ENCODE assay signal across 8 mouse cellular contexts in genomic region chr11:95831276-95831619, GRCm38 (mm10). TPM values are rescaled to one million over a fixed set of nuclear protein-coding genes. Genes with fewer than 3 reads are reported as not detected.
DNase-seq lines count a peak whose midpoint lies in the region; ATAC-seq and TF ChIP-seq lines count a peak whose summit lies in the region.
"Had no signal": no experiment of that assay in that cellular context is flagged by ENCODE, and none has a peak within 500 bp of the region (broad histone marks: within the 10 kb centered on the region; RNA-seq: fewer than 3 reads in every experiment).

No protein-coding gene starts in this region.

- H3K9ac ChIP-seq in forebrain, postnatal 0 days, result no peak overlapping the region
- 0 out of 2 replicates have a peak overlapping the region, but pooled peaks have one; percentile 3 for H3K9ac ChIP-seq in liver, embryonic 11.5 days (ENCODE audit: low read depth, low read length)
- H3K9ac ChIP-seq in stomach, embryonic 16.5 days (ENCODE audit: low read length), result peak overlapping the region; percentile 45; the same call in 1 of the 2 replicates

- peaks cover 48% of the 10 kb centered on the region for H3K4me1 ChIP-seq in spleen, adult 2 months (ENCODE audit: control insufficient read depth, insufficient read depth, insufficient read length)
- peaks cover 9% of the 10 kb centered on the region; the same call in 1 of the 2 replicates for H3K4me1 ChIP-seq in forebrain, postnatal 0 days (ENCODE audit: insufficient read depth)
- peaks cover 52% of the 10 kb centered on the region for H3K4me1 ChIP-seq in liver, embryonic 11.5 days (replicated peaks; ENCODE audit: control insufficient read depth, insufficient read depth, low read length)
- H3K4me1 ChIP-seq in stomach, embryonic 16.5 days (ENCODE audit: control insufficient read depth, insufficient read depth, low read length), result peaks cover 36% of the 10 kb centered on the region

- H3K36me3 ChIP-seq in spleen, adult 2 months (ENCODE audit: control insufficient read depth, insufficient read depth, low read length), result peaks cover 15% of the 10 kb centered on the region
- H3K36me3 ChIP-seq in forebrain, postnatal 0 days (ENCODE audit: insufficient read depth), result no peaks in the 10 kb centered on the region
- no peaks in the 10 kb centered on the region for H3K36me3 ChIP-seq in liver, embryonic 11.5 days (ENCODE audit: control insufficient read depth, insufficient read depth, low read length)
- no peaks in the 10 kb centered on the region for H3K36me3 ChIP-seq in stomach, embryonic 16.5 days (ENCODE audit: control insufficient read depth, insufficient read depth, low read length)

- no peak for TF ChIP-seq POLR2A in spleen, adult 2 months (IDR thresholded peaks at IDR 0.05; ENCODE audit: low read depth, low read length)

- WGBS in spleen, adult 2 months, result 17% methylated on average over 10 of the region's 10 CpGs
- WGBS in forebrain, postnatal 0 days, result 6% methylated on average over 10 of the region's 10 CpGs
- 6% methylated on average over 10 of the region's 10 CpGs for WGBS in liver, embryonic 11.5 days
- WGBS in stomach, embryonic 16.5 days, result 7% methylated on average over 10 of the region's 10 CpGs

- no peak for ATAC-seq in forebrain, postnatal 0 days
- ATAC-seq in liver, embryonic 11.5 days (replicated peaks; ENCODE audit: low FRiP score), result no peak
- ATAC-seq in stomach, embryonic 16.5 days (ENCODE audit: insufficient read depth, low FRiP score), result no peak

- DNase-seq in spleen, adult 2 months (ENCODE audit: low read depth in 1 of 2, low spot score in 2 of 2), result no peak
- no peak for DNase-seq in spleen, adult 12 weeks (ENCODE audit: low spot score)
- no peak for DNase-seq in forebrain, postnatal 0 days
- peak; percentile 58 for DNase-seq in liver, embryonic 11.5 days (ENCODE audit: low spot score)
- DNase-seq in thymus, postnatal 10 days (ENCODE audit: low spot score in 2 of 2), result no peak
- no peak for DNase-seq in adrenal gland, postnatal 14 days
- DNase-seq: right cerebral cortex, postnatal 14 days had no signal

- H3K27me3 ChIP-seq in spleen, adult 2 months (ENCODE audit: control insufficient read depth, insufficient read depth, low read length), result no peaks in the 10 kb centered on the region
- H3K27me3 ChIP-seq in forebrain, postnatal 0 days (ENCODE audit: insufficient read depth, low read length), result peaks cover 89% of the 10 kb centered on the region
- peaks cover 64% of the 10 kb centered on the region for H3K27me3 ChIP-seq in liver, embryonic 11.5 days (replicated peaks; ENCODE audit: control insufficient read depth, insufficient read depth, low read length)
- peaks cover 74% of the 10 kb centered on the region for H3K27me3 ChIP-seq in stomach, embryonic 16.5 days (ENCODE audit: control insufficient read depth, insufficient read depth, low read length)

- H3K4me2 ChIP-seq in forebrain, postnatal 0 days (ENCODE audit: low read depth), result peak overlapping the region; percentile 41
- H3K4me2 ChIP-seq in liver, embryonic 11.5 days, result peak overlapping the region; percentile 63
- H3K4me2 ChIP-seq in stomach, embryonic 16.5 days (ENCODE audit: low read depth, low read length), result peak overlapping the region; percentile 52

- no peaks in the 10 kb centered on the region for H3K9me3 ChIP-seq in forebrain, postnatal 0 days (ENCODE audit: low read length)
- H3K9me3 ChIP-seq in liver, embryonic 11.5 days (ENCODE audit: control insufficient read depth, low read length), result no peaks in the 10 kb centered on the region
- no peaks in the 10 kb centered on the region for H3K9me3 ChIP-seq in stomach, embryonic 16.5 days (replicated peaks; ENCODE audit: control insufficient read depth, low read length)

- no peak overlapping the region for H3K27ac ChIP-seq in spleen, adult 2 months (ENCODE audit: insufficient read depth, low read length)
- H3K27ac ChIP-seq in forebrain, postnatal 0 days (ENCODE audit: low read depth, low read length), result no peak overlapping the region
- no peak overlapping the region; the same call in 1 of the 2 replicates for H3K27ac ChIP-seq in liver, embryonic 11.5 days (ENCODE audit: low read depth, low read length)
- H3K27ac ChIP-seq in stomach, embryonic 16.5 days (ENCODE audit: low read length), result no peak overlapping the region

- no peak for TF ChIP-seq CTCF in spleen, adult 2 months (IDR thresholded peaks at IDR 0.05; ENCODE audit: extremely low read depth, insufficient read depth, insufficient read length, insufficient replicate concordance)
- no peak for TF ChIP-seq CTCF in forebrain, postnatal 0 days (IDR thresholded peaks at IDR 0.05; ENCODE audit: low read depth)

- peak overlapping the region; percentile 44; the same call in 1 of the 2 replicates for H3K4me3 ChIP-seq in spleen, adult 2 months (ENCODE audit: extremely low read depth, insufficient read depth, insufficient read length)
- H3K4me3 ChIP-seq in forebrain, postnatal 0 days (ENCODE audit: low read depth, low read length), result peak overlapping the region; percentile 24
- H3K4me3 ChIP-seq in liver, embryonic 11.5 days (ENCODE audit: low read depth, low read length), result peak overlapping the region; percentile 39
- H3K4me3 ChIP-seq in stomach, embryonic 16.5 days (replicated peaks; ENCODE audit: low read length), result peak overlapping the region; percentile 38

RNA-seq across cellular contexts. Expression of gene Gngt2, which starts 5.8 kb away (rescaled TPM):
- 28.3 and 30.4 TPM in 2 replicates for polyA plus RNA-seq in spleen, adult 2 months (2012; rRNA removed)
- total RNA-seq in forebrain, postnatal 0 days (2014; rRNA removed), result 1.0 and 1.6 TPM in 2 replicates
- polyA plus RNA-seq in forebrain, postnatal 0 days (2015; fragmentation: Nextera tagmentation; extraction: Ambion mirVana), result 1.9 and 2.9 TPM in 2 replicates
- polyA plus RNA-seq in liver, embryonic 11.5 days (2014; fragmentation: Nextera tagmentation; extraction: Ambion mirVana), result 19.5 and 22.3 TPM in 2 replicates
- polyA plus RNA-seq in stomach, embryonic 16.5 days (2015; fragmentation: Nextera tagmentation; extraction: Ambion mirVana), result 16.1 and 18.2 TPM in 2 replicates
- total RNA-seq in adrenal gland, postnatal 14 days (2021), result 30.3 and 31.4 TPM in 2 replicates

RNA-seq across cellular contexts. Expression of gene Phospho1, which starts 6.9 kb away (rescaled TPM):
- polyA plus RNA-seq in spleen, adult 2 months (2012; rRNA removed), result 34.5 and 42.5 TPM in 2 replicates
- 0.90 and 2.7 TPM in 2 replicates for total RNA-seq in forebrain, postnatal 0 days (2014; rRNA removed)
- polyA plus RNA-seq in forebrain, postnatal 0 days (2015; fragmentation: Nextera tagmentation; extraction: Ambion mirVana), result not detected in 2 replicates
- polyA plus RNA-seq in liver, embryonic 11.5 days (2014; fragmentation: Nextera tagmentation; extraction: Ambion mirVana), result 0.48 and 0.74 TPM in 2 replicates
- 0.54 and 0.94 TPM in 2 replicates for polyA plus RNA-seq in stomach, embryonic 16.5 days (2015; fragmentation: Nextera tagmentation; extraction: Ambion mirVana)
- 269 and 312 TPM in 2 replicates for total RNA-seq in adrenal gland, postnatal 14 days (2021)

RNA-seq across cellular contexts. Expression of gene Abi3, which starts 11.0 kb away (rescaled TPM):
- polyA plus RNA-seq in spleen, adult 2 months (2012; rRNA removed), result 166 and 238 TPM in 2 replicates
- 0.19 and 0.62 TPM in 2 replicates for total RNA-seq in forebrain, postnatal 0 days (2014; rRNA removed)
- 1.4 and 1.5 TPM in 2 replicates for polyA plus RNA-seq in forebrain, postnatal 0 days (2015; fragmentation: Nextera tagmentation; extraction: Ambion mirVana)
- polyA plus RNA-seq in liver, embryonic 11.5 days (2014; fragmentation: Nextera tagmentation; extraction: Ambion mirVana), result 6.4 and 7.9 TPM in 2 replicates
- 9.7 and 9.9 TPM in 2 replicates for polyA plus RNA-seq in stomach, embryonic 16.5 days (2015; fragmentation: Nextera tagmentation; extraction: Ambion mirVana)
- 15.6 and 20.9 TPM in 2 replicates for total RNA-seq in adrenal gland, postnatal 14 days (2021)

Comparison
In these comparisons a context has a peak if more than half of its experiments do, and no peak if none do; other contexts are left out.
1. RNA of gene Phospho1, which starts 6.9 kb away (polyA plus RNA-seq): 34.5 to 42.5 TPM in spleen, adult 2 months; 0.54 to 0.94 TPM in stomach, embryonic 16.5 days, 0.48 to 0.74 TPM in liver, embryonic 11.5 days and not detected in forebrain, postnatal 0 days; every median in the first group is over 10 times any median in the second.
2. RNA of gene Abi3, which starts 11.0 kb away (polyA plus RNA-seq): 166 to 238 TPM in spleen, adult 2 months; 9.7 to 9.9 TPM in stomach, embryonic 16.5 days, 6.4 to 7.9 TPM in liver, embryonic 11.5 days and 1.4 to 1.5 TPM in forebrain, postnatal 0 days; every median in the first group is over 10 times any median in the second.
3. Peak in every context shown above with its lines, with median percentiles within 50 percentile points of each other: H3K4me3 ChIP-seq and H3K4me2 ChIP-seq.